Mouse (Mus musculus) bone marrow, adult 2 months (tissue): ENCODE results near the gene Smco3.
"Not testable (repeated sequence)": the region's sequence is repeated elsewhere in the genome, so short reads cannot be mapped to it uniquely, and the experiment has no call there.

Experiments used
- CTCF ChIP-seq: fragments of 200-500 bp; IDR thresholded peaks from 2 replicates; pipeline ENCODE4 v1.5.1; 2011; ENCODE audit warnings: low read length, control low read depth; ENCODE audit not compliant: control insufficient read depth, insufficient read depth
- POLR2A ChIP-seq: fragments of 200-500 bp; IDR thresholded peaks from 2 replicates; pipeline ENCODE4 v1.6.1; 2011; ENCODE audit warnings: low read depth, mild to moderate bottlenecking, control low read depth, low read length, borderline replicate concordance; ENCODE audit not compliant: control insufficient read depth

GRCm38 (mm10) chr6:136884766-136885165 lies 49.5 kb upstream of the Smco3 start:
- TF ChIP-seq POLR2A, CTCF: not testable (repeated sequence)
